Mouse (Mus musculus) cerebellum, adult 11 months (tissue): ENCODE measurements around the gene Olfr1043.
"Not testable (repeated sequence)": the region's sequence is repeated elsewhere in the genome, so short reads cannot be mapped to it uniquely, and the experiment has no call there.

Source experiments
- DNase-seq: peaks from one replicate; pipeline ENCODE4 v3.0.0; 2022

The Olfr1043 gene

GRCm38 (mm10) chr2:86167422-86167821 lies at the start of gene Olfr1043:
TSS of gene Olfr1043 (minus strand) at chr2:86167522.
- DNase-seq, result no peak

DNA sequence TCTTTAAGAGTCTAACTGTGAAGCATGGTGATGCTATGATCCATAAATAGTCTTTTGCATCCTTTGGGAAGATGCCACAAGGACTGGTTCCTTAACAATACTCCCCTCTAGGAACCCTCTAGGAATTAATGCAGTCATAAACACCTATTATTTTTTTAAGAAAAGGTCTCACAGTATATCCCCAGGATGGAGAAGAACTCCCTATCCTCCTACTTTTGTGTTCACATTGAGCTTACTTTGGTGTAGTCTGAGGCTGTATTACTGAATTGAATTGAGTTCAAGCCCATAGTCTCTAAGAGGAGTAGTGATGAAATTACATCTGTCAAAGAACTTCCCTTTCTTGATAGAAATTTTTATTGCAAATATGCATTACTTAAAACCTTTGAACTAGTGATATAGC lies 35.6 kb upstream of the Olfr1043 start, which contains the start of gene Olfr1045:
Olfr1045 (minus strand) TSS at position 101 of the 400 bp plus-strand sequence.
- no peak for DNase-seq

- no peak for DNase-seq
Observed at GRCm38 (mm10) chr2:86195863-86196262, 28.5 kb upstream of the Olfr1043 start.

- no peak for DNase-seq
Observed at GRCm38 (mm10) chr2:86185583-86185982, 18.3 kb upstream of the Olfr1043 start, which contains the start of gene Olfr52. TSS of gene Olfr52 (minus strand) at chr2:86185683.

DNA sequence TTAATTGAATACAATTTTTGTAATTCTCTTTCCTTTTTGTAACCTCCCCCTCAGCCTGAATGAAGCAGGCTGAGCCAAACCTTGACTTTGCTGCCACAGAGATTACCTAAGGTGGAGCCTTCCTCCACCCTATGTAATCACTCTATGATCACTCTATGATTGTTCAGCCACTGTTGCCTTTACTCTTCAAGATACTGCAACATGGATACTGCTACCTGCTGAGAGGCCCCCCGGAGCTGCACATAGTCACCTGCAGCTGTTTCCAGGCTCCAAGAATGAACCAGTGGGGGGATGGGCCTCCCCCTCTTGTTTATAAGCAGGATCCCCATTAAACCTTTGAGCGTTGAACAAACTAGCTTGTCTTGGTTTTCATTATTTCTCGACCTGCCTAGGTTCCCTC lies 12.6 kb upstream of the Olfr1043 start:
- DNase-seq, result no peak

DNA sequence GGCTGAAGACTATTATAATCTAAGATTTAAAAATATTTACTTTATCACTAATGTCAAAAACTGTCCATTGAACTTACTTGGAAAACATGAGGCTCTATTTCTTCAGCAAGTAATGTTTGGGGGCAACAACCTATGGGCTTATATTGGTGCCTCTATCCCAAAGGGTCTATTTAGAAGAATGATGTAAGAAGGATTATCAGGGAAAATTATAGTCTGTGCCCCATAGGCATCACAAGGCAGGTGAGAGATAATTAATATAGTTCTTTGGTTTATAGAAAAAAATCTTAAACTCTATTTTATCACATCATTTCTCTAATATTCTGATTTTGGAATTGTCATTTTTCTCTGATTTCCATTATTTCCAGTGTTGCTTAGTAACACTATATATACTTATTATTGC lies 10.4 kb upstream of the Olfr1043 start, which contains the start of gene Olfr1044:
Olfr1044 (minus strand) TSS at position 101 of the 400 bp plus-strand sequence.
- DNase-seq, result no peak

- DNase-seq, result not testable (repeated sequence)
Observed at GRCm38 (mm10) chr2:86175422-86175821, 8.1 kb upstream of the Olfr1043 start.

GRCm38 (mm10) chr2:86161738-86162137 lies 5.6 kb downstream of the Olfr1043 start, which contains the start of gene Olfr1042:
TSS of gene Olfr1042 (minus strand) at chr2:86161838.
- no peak for DNase-seq

DNA sequence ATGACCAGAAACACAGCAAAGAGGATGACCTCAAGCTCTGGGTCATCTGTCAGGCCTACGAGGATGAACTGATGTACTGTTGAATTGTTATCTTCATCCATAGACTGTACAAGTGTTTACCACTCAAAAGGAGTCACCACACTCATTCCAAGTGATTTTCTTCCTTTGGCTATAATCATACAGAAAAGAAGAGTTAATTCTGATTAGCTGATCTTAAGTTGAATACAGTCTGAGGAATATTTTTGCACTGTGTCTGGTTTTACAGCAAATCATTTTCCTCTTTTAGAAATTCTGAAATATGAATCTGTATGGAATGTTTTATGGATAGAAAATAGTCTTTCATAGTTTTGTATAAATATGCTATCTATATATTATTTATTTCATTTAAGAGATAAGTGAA lies 20.7 kb downstream of the Olfr1043 start, which contains the start of gene Olfr1040:
Olfr1040 (minus strand) TSS at position 101 of the 400 bp plus-strand sequence.
- no peak for DNase-seq

- no peak for DNase-seq
Observed at GRCm38 (mm10) chr2:86135828-86136227, 31.5 kb downstream of the Olfr1043 start, which contains the start of gene Olfr1039. TSS of gene Olfr1039 (minus strand) at chr2:86135928.
